Mouse (Mus musculus): Measurements from ENCODE around the gene Krt76.

DNA sequence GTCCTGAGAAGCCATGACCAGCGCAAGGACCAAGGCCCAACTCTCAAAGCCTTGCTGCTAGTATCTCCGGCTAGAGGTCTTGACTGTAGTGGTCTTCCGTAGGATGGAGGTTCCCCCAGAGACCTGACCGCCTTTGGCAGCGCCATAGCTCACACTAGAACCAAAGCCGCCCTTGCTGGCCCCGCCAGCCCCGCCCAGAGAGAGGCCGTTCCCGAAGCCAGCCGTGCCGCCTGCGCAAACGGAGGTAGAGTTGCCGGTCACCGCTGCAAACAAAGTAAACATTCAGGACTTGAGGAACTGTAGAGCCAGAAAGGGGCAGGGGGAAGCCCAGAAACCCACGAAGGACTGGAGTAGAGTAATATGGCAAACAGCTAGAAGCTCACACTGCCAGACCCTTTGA lies 36.9 kb upstream of the Krt76 start:
- TF ChIP-seq POLR2A (IDR thresholded peaks at IDR 0.05; ENCODE audit: extremely low read depth, insufficient read depth, low read length) = no peak
- TF ChIP-seq CTCF (IDR thresholded peaks at IDR 0.05; ENCODE audit: low read depth, low read length) = no peak

Measured in liver, adult 2 months (tissue).